Mouse (Mus musculus): Measurements from ENCODE around the gene Zfp536. TPM values are rescaled to one million over a fixed set of nuclear protein-coding genes. Genes with fewer than 3 reads are reported as not detected.

Zfp536 gene
- polyA plus RNA-seq, 1 experiment, result not detected

GRCm38 (mm10) chr7:37771491-37772375 lies 1.7 kb downstream of the Zfp536 start:
- no peak for TF ChIP-seq GATA1 (IDR thresholded peaks at IDR 0.05; ENCODE audit: low read length)

GRCm38 (mm10) chr7:37770400-37771050 lies 2.9 kb downstream of the Zfp536 start:
- TF ChIP-seq GATA1 (IDR thresholded peaks at IDR 0.05; ENCODE audit: low read length), result no peak

GRCm38 (mm10) chr7:37769526-37770399 lies 3.7 kb downstream of the Zfp536 start:
- no peak for TF ChIP-seq GATA1 (IDR thresholded peaks at IDR 0.05; ENCODE audit: low read length)

GRCm38 (mm10) chr7:37769004-37769403 lies 4.4 kb downstream of the Zfp536 start:
- no peak for TF ChIP-seq GATA1 (IDR thresholded peaks at IDR 0.05; ENCODE audit: low read length)

GRCm38 (mm10) chr7:37768310-37768940 lies 5.0 kb downstream of the Zfp536 start:
- TF ChIP-seq GATA1 (IDR thresholded peaks at IDR 0.05; ENCODE audit: low read length), result no peak

- TF ChIP-seq GATA1 (IDR thresholded peaks at IDR 0.05; ENCODE audit: low read length), result no peak
Observed at GRCm38 (mm10) chr7:37758886-37759285, 14.6 kb downstream of the Zfp536 start.

- no peak for TF ChIP-seq GATA1 (IDR thresholded peaks at IDR 0.05; ENCODE audit: low read length)
Observed at GRCm38 (mm10) chr7:37753024-37753423, 20.4 kb downstream of the Zfp536 start.

GRCm38 (mm10) chr7:37746133-37746761 lies 27.2 kb downstream of the Zfp536 start:
- no peak for TF ChIP-seq GATA1 (IDR thresholded peaks at IDR 0.05; ENCODE audit: low read length)

GRCm38 (mm10) chr7:37743350-37743749 lies 30.1 kb downstream of the Zfp536 start:
- TF ChIP-seq GATA1 (IDR thresholded peaks at IDR 0.05; ENCODE audit: low read length), result no peak

- no peak for TF ChIP-seq GATA1 (IDR thresholded peaks at IDR 0.05; ENCODE audit: low read length)
Observed at GRCm38 (mm10) chr7:37737191-37737590, 36.2 kb downstream of the Zfp536 start.

- TF ChIP-seq GATA1 (IDR thresholded peaks at IDR 0.05; ENCODE audit: low read length), result no peak
Observed at GRCm38 (mm10) chr7:37736413-37736720, 37.1 kb downstream of the Zfp536 start.

- no peak for TF ChIP-seq GATA1 (IDR thresholded peaks at IDR 0.05; ENCODE audit: low read length)
Observed at GRCm38 (mm10) chr7:37735707-37736412, 37.6 kb downstream of the Zfp536 start.

GRCm38 (mm10) chr7:37735101-37735500 lies 38.3 kb downstream of the Zfp536 start:
- no peak for TF ChIP-seq GATA1 (IDR thresholded peaks at IDR 0.05; ENCODE audit: low read length)

- TF ChIP-seq GATA1 (IDR thresholded peaks at IDR 0.05; ENCODE audit: low read length), result no peak
Observed at GRCm38 (mm10) chr7:37734576-37734975, 38.9 kb downstream of the Zfp536 start.
